Mouse (Mus musculus) Patski (cell line): ENCODE results near the gene Myom3. TPM values are rescaled to one million over a fixed set of nuclear protein-coding genes. Genes with fewer than 3 reads are reported as not detected.

Experiments used
- ATAC-seq: fragments of 100-300 bp; one replicate; pipeline ENCODE4 v1.8.0; 2021
- CTCF ChIA-PET: fragments of 350-600 bp; sonication (Branson Sonifier 250); formaldehyde crosslinking; loops from one replicate; lab custom pipeline; 2022; ENCODE audit warnings: inconsistent platforms; lab: Charles Lee
- POLR2A ChIA-PET: fragments of 350-600 bp; sonication (Branson Sonifier 250); formaldehyde crosslinking; loops from one replicate; lab custom pipeline; 2022; ENCODE audit warnings: antibody characterized with exemption, inconsistent platforms; lab: Charles Lee
- DNase-seq: peaks from one replicate; pipeline ENCODE4 v3.0.0-alpha.2; 2011; ENCODE audit warnings: low read depth, low spot score
- H3K27me3 ChIP-seq: fragments of 371-371 bp; one replicate; pipeline ENCODE4 v1.5.1; 2021
- CTCF ChIP-seq: fragments of 100-300 bp; IDR thresholded peaks from one replicate; pipeline ENCODE4 v1.5.1; 2021
- in situ Hi-C: fragments of 300-500 bp; cut with MboI; formaldehyde crosslinking; loops from 3 replicates; pipeline ENCODE4 v1.11.1; 2018; ENCODE audit warnings: low pct_unique_long_range_greater_than_20kb, mixed read lengths
- polyA plus RNA-seq: library from polyadenylated mRNA; unstranded; gene quantifications from one replicate; pipeline ENCODE4 v1.2.3, GENCODE M21; 2021

Myom3 gene
- polyA plus RNA-seq, 1 experiment from 2014 or later, result 0.18 TPM

DNA sequence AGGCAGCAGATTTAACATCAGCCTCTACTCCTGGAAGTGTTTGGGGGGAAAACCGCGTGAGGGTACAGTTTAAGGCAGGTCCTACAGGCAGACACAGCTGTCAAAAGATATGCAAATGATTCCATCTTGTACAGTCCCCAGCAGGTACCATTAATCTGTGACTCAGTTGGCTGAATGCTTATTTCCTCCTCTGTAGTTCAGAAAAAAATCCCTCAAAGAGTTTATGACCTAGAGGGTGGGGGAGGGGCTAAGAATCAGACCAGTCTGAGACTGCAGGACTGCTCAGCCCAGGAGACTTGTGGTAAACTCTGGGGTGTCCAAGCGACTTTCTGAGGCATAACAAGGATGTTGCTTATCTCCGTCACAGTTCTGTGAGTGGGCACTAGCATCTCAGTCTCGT, 21.3 kb upstream of the Myom3 start:
- POLR2A ChIA-PET, result no interaction called here
- H3K27me3 ChIP-seq, result no peaks in the 10 kb centered on the region
- no peak for TF ChIP-seq CTCF
- DNase-seq (peak; percentile 65), ATAC-seq (no peak)
- CTCF ChIA-PET, result interaction anchor here (1.5 kb wide), 1 partner anchor 29 kb away, joined by 8 read pairs; no protein-coding TSS in a partner anchor
- in situ Hi-C loops, result no loop called here

DNA sequence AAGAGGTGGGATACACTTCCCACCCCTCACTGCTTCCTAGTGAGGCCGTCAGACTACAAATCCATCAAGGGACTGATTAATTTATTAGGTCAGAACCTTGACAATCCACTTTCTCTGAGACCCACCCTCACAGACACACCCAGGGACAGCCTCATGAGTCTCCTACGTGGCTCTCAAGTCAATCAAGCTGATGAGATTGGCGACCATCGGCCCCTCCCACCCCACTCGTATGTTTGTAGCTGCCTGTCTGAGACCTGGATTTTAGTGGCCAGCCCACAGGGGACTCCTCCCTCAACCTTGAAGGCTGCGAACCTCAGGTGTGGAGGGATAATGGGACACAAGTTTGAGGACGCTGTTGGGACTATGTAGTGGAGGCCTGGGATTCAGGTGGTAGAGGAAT, 20.4 kb upstream of the Myom3 start:
- in situ Hi-C loops, result no loop called here
- H3K27me3 ChIP-seq, result no peaks in the 10 kb centered on the region
- TF ChIP-seq CTCF, result no peak
- ATAC-seq (no peak), DNase-seq (no peak)
- CTCF ChIA-PET, result no interaction called here
- POLR2A ChIA-PET, result no interaction called here

DNA sequence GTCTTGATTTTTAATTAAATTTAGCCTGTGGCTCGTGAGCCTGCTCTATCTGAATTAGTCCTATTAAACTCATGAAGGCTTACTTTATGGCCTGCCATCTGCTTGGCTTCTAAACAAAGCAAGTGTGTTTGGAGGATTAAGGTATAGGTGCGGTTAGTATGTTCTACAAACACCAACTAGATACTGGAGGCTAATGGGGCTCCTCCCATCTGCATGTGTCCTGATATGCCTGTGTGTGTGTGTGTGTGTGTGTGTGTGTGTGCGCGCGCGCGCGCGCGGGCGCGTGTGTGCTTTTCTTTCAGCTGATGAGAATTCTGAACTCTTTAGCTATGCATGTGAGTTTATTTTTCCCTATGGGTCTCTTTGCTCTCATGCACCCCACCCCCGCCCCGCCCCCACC, 19.8 kb upstream of the Myom3 start:
- in situ Hi-C loops, result no loop called here
- CTCF ChIA-PET, result no interaction called here
- DNase-seq (no peak), ATAC-seq (no peak)
- POLR2A ChIA-PET, result no interaction called here
- no peak for TF ChIP-seq CTCF
- H3K27me3 ChIP-seq, result no peaks in the 10 kb centered on the region

DNA sequence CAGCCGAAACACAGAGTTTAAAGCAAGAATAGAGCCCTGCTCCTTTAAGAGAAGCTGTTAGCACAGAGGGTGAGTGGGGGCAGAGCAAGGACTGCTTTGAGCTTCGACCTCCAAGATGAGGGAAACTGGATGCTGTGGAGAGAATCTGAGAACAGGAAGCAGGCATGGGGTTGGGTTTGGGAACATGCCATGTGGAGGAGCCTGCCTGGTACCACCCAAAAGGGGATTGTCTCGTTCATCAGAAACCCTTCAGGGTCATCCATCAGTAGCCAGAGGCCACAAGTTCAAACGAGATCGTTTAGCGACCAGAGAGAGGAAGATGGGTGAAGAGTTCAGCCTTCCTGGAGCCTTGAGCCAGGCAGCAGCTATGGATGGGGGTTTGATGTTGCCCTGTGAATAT, 16.0 kb upstream of the Myom3 start:
- H3K27me3 ChIP-seq, result no peaks in the 10 kb centered on the region
- in situ Hi-C loops, result no loop called here
- DNase-seq (no peak), ATAC-seq (no peak)
- ChIA-PET POLR2A (no interaction called here), CTCF (no interaction called here)
- no peak for TF ChIP-seq CTCF

DNA sequence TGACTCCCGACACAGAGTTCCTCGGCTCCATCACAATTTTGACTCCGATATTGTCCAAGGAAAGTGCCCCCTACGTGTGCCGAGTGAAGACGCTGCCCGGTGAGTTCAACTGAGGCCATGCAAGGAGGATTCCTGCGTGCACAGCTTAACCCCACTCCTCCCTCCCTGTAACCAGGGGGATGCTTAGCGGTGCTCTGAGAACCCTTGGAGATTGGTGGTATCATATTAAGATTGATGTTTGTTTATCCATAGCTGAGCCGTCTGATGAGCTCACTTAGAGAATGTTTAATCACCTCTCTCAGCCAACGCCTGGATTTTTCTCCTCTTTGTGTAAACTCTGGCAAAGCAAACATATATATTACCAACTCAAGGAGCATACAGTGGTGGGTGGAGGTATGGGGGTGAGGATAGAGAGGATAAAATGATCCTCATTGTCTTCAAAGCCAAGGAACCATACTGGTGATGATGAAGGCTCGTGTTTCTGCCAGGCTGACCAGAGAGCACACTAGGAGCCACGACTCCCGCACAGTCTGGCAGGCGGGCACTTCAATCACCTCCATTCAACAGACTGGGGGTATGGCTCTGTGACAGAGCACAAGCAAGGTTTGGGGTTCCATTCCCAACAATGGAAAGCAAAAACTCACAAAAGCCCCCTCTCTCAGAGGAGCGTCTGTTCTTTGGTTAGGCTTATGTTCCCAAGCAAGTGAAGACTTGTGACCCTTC, 14.6 kb upstream of the Myom3 start:
- ChIA-PET CTCF (interaction anchor here (1.1 kb wide), 1 partner anchor 36 kb away, joined by 3 read pairs; no protein-coding TSS in a partner anchor), POLR2A (no interaction called here)
- ATAC-seq, result no peak
- TF ChIP-seq CTCF, result no peak
- in situ Hi-C loops, result no loop called here
- peak; percentile 22 for DNase-seq
- no peaks in the 10 kb centered on the region for H3K27me3 ChIP-seq

DNA sequence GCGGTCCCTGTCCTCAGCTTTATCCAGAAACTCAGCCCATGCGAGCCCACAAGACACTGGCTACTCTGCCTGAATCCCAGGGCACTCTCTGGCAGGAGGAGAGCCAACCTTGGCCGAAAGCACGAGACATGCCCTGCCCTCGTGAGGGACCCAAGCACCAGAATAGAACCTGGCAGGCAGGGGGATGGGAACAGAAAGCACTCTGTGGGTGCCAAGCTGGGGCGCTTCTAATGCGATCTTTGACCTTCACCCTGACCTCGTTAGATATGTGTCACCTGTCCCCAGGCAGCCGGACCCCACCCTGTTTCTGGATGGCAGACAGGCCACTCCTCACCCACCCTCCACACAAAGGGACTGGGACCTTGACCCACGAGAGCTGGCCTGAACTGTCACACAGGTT, 13.9 kb upstream of the Myom3 start:
- POLR2A ChIA-PET, result interaction anchor here (0.6 kb wide), 1 partner anchor 172 kb away, joined by 6 read pairs; no protein-coding TSS in a partner anchor

DNA sequence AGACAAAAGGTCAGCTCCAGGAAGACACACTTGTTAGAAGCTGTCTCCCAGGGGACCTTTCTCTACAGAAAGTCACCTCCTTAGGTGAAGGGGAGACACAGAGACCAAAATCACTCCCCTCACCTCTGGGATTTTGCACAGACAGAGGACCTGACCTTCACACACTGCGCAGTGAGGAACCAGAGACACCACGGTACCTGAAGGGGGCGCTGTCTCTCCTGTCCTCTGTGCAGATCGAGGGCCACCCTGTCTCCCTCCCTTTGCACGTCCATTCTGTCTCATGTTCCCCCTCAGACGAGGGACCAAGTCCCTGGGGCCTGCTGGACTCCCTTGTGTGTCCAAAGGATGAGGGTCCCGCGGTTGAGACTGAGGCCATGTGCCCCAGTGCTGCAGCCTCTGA, 8.6 kb upstream of the Myom3 start:
- no peak for DNase-seq
- ChIA-PET POLR2A (no interaction called here), CTCF (no interaction called here)
- in situ Hi-C loops, result no loop called here
- no peak for TF ChIP-seq CTCF
- ATAC-seq, result no peak
- H3K27me3 ChIP-seq, result no peaks in the 10 kb centered on the region

More for the DNA sequence above, 13.9 kb upstream of the Myom3 start:
- H3K27me3 ChIP-seq, result no peaks in the 10 kb centered on the region
- no peak for DNase-seq
- CTCF ChIA-PET, result interaction anchor here (1.6 kb wide), 1 partner anchor 37 kb away, joined by 8 read pairs; no protein-coding TSS in a partner anchor
- TF ChIP-seq CTCF, result no peak
- ATAC-seq, result no peak
- in situ Hi-C loops, result no loop called here

DNA sequence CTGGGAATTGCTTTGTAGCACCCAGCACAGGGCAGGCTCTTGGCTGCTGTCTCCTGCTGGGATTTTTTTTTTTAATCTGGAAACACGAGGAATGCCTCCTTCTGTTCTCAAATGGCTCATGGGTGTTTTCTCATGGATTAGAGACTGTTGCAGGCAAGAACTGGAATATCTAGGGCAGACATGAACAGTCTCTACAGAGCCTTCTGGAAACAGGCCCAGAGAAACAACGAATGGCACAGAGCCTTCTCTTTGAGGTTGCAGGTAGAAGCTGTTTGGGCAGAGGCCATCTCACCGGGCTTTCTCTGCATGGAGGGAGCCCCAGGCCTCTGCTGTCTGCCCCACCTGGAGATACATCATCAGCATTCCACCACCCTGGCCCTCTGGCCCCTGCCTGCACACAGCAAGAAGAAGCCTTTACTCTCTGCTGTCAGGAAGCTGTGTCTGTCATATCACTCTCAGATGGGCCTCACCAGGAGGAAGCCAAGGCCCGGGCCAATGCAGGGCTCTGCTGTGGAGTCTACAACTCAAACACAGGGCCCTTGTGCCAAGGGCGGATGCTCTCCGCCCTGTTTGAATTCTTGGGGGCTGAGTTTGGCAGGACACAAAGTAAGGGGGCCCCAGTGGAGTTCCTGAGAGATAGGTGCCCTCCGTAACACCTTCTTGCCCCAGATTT, 7.3 kb upstream of the Myom3 start:
- ATAC-seq, result no peak
- DNase-seq, result no peak
- no peak for TF ChIP-seq CTCF
- in situ Hi-C loops, result no loop called here
- POLR2A ChIA-PET, result no interaction called here
- CTCF ChIA-PET, result no interaction called here
- H3K27me3 ChIP-seq, result no peaks in the 10 kb centered on the region

DNA sequence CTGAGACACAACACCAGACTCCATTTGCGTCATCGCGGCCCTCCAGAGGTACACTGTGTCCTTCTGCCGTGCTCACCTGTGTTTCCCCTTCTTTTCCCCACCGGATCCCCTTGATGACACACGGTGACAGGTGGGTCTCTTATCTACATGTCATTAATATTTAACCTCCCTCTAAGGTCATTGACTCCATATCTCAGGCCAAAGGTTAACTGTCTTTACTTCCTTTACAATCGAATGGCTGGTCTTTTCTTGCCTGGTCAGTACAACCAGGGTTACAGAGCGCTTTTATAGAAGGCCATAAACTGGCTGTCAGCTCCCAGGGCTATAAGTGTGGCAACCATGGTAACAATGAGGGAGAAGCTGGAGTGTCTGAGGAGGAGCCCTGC, 6.7 kb upstream of the Myom3 start:
- ATAC-seq (no peak), DNase-seq (no peak)
- CTCF ChIA-PET, result no interaction called here
- in situ Hi-C loops, result no loop called here
- POLR2A ChIA-PET, result no interaction called here
- H3K27me3 ChIP-seq, result no peaks in the 10 kb centered on the region
- TF ChIP-seq CTCF, result no peak

DNA sequence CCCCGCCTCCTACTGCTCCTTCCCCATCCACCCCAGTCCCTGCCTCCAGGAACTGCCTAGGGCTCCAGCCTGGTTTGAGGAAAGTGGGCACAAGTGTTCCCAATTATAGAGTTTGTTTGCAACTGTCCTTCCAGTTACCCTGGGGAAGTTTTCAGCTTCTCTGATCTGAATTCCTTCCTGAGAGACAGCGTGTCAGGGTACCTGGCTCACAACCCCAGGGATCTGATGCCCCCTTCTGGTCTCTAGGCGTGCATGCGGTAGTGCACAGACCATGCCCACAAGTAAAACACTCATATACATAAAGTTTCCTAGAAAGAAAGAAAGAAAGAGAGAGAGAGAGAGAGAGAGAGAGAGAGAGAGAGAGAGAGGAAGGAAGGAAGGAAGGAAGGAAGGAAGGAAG, 1.2 kb upstream of the Myom3 start:
- CTCF ChIA-PET, result interaction anchor here (1.0 to 2.2 kb wide), 4 partner anchors 10 to 50 kb away, joined by 4 to 7 read pairs (median 5); no protein-coding TSS in a partner anchor

DNA sequence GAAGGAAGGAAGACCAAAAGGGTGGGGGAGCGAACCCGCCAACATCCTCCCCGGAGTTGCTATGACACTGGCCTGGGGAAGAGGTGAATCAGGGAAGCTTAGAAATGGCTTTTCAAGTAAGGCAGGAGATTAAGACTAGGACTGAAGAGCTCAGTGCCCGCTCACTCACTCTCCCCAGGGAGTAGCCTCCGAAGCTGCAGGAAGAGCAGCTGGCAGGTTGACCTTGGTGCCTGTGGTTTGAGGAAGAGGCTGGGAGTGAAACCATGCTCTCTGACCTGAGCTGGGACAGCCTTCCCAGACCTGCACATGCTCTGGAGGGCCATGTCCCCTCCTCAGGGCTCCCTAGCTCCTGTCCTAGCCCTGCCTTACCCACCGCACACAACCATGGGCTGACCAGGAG, 690 bp upstream of the Myom3 start:
- DNase-seq, result no peak
- no peak for TF ChIP-seq CTCF
- H3K27me3 ChIP-seq, result no peaks in the 10 kb centered on the region
- POLR2A ChIA-PET, result interaction anchor here (0.7 kb wide), 1 partner anchor 334 kb away, joined by 3 read pairs; no protein-coding TSS in a partner anchor
- in situ Hi-C loops, result loop anchor here (5.0 kb wide), 1 partner anchor 52 kb away; no protein-coding TSS in a partner anchor
- CTCF ChIA-PET, result interaction anchor here (1.0 to 2.2 kb wide), 3 partner anchors 48 to 50 kb away, joined by 4 to 7 read pairs (median 6); no protein-coding TSS in a partner anchor
- no peak for ATAC-seq

More for the DNA sequence above, 1.2 kb upstream of the Myom3 start:
- H3K27me3 ChIP-seq, result no peaks in the 10 kb centered on the region
- ATAC-seq (no peak), DNase-seq (no peak)
- POLR2A ChIA-PET, result no interaction called here
- in situ Hi-C loops, result loop anchor here (5.0 kb wide), 1 partner anchor 51 kb away; no protein-coding TSS in a partner anchor
- no peak for TF ChIP-seq CTCF
